Mouse (Mus musculus): ENCODE data around the gene Eef1g.

- no peak for TF ChIP-seq CTCF (IDR thresholded peaks at IDR 0.05; ENCODE audit: borderline replicate concordance, control insufficient read depth, extremely low read depth, insufficient read depth, low read length, poor library complexity)
- no peak for TF ChIP-seq POLR2A (IDR thresholded peaks at IDR 0.05; ENCODE audit: control insufficient read depth, extremely low read depth, insufficient read depth, low read length, poor library complexity)
These were observed 25.7 kb upstream of the Eef1g start for GRCm38 (mm10) chr19:8941136-8941514.
